Mouse (Mus musculus): ENCODE results near the gene Nme6.
A peak's percentile ranks its signal among the peaks of the same experiment; 100 is the strongest.

The Nme6 gene

GRCm38 (mm10) chr9:109874797-109875691 is 42.5 kb downstream of the Nme6 start, which contains the start of gene Cdc25a:
TSS of gene Cdc25a (plus strand) at chr9:109875579.
- DNase-seq: peak; percentile 96

GRCm38 (mm10) chr9:109875695-109876601 is 43.4 kb downstream of the Nme6 start:
- DNase-seq: peak; percentile 78

- DNase-seq: no peak
Measured at GRCm38 (mm10) chr9:109876756-109877155, 44.2 kb downstream of the Nme6 start.

GRCm38 (mm10) chr9:109877666-109878065 is 45.1 kb downstream of the Nme6 start:
- DNase-seq: no peak

- DNase-seq: no peak
Measured at GRCm38 (mm10) chr9:109879305-109879704, 46.8 kb downstream of the Nme6 start.

- DNase-seq: no peak
Measured at GRCm38 (mm10) chr9:109886259-109886658, 53.7 kb downstream of the Nme6 start.

- no peak for DNase-seq
Measured at GRCm38 (mm10) chr9:109887321-109887720, 54.8 kb downstream of the Nme6 start.

GRCm38 (mm10) chr9:109891501-109891900 is 59.0 kb downstream of the Nme6 start:
- no peak for DNase-seq

Data from thymus, postnatal 4 days (tissue).